Comparison of ENCODE assay signal across 9 mouse cellular contexts in the genomic region with DNA sequence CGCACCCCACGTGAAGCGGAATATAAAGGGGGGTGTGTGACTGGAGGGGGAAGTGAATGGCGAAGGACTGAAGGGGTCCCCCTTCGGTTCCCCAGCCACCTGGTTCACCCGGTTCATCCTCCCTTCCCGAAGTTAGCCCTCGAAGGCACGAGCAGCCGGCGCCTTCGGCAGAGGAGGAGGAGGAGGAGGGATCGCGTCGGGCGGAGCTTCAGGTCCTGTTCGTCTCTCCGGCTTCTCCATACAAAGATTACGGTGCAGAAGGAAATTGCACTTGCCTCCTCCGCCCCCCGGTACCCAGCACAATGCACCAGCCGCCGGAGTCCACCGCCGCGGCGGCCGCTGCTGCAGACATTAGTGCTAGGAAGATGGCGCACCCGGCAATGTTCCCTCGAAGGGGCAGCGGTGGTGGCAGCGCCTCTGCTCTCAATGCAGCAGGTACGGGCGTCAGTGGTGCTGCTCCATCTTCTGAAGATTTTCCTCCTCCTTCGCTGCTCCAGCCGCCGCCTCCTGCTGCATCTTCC. TPM values are rescaled to one million over a fixed set of nuclear protein-coding genes. Genes with fewer than 3 reads are reported as not detected.
DNase-seq lines count a peak whose midpoint lies in the region; ATAC-seq lines count a peak whose summit lies in the region.
"Had no signal": no experiment of that assay in that cellular context is flagged by ENCODE, and none has a peak within 500 bp of the region (broad histone marks: within the 10 kb centered on the region; RNA-seq: fewer than 3 reads in every experiment).

No protein-coding gene starts in this region.

- DNase-seq in heart, adult 18-20 months: peak; percentile 55 to 65
- no peak for DNase-seq in heart, adult 11 months
- peak; percentile 55 to 58 for DNase-seq in cerebellum, postnatal 36 days
- peak; percentile 32 for DNase-seq in gastrocnemius, postnatal 14 days
- DNase-seq in limb, embryonic 11.5 days (ENCODE audit: low spot score): no peak
- DNase-seq in midbrain, embryonic 10.5 days (ENCODE audit: low spot score): peak; percentile 61
- DNase-seq in splenic B cell, adult 2 months (ENCODE audit: low read depth, low spot score): peak; percentile 18

- peak overlapping the region; percentile 94 for H3K9ac ChIP-seq in intestine, embryonic 16.5 days (ENCODE audit: low read depth, low read length)
- peak overlapping the region; percentile 98 for H3K9ac ChIP-seq in limb, embryonic 11.5 days (ENCODE audit: low read length)

- WGBS in intestine, embryonic 16.5 days: under 1% methylated on average over 29 of the region's 38 CpGs
- WGBS in limb, embryonic 11.5 days: under 1% methylated on average over 37 of the region's 38 CpGs
- under 1% methylated on average over 37 of the region's 38 CpGs for WGBS in midbrain, embryonic 10.5 days

- peaks cover 12% of the 10 kb centered on the region for H3K36me3 ChIP-seq in intestine, embryonic 16.5 days (ENCODE audit: control insufficient read depth, insufficient read depth, low read length)
- H3K36me3 ChIP-seq in limb, embryonic 11.5 days (ENCODE audit: control insufficient read depth, insufficient read depth, low read length): peaks cover 12% of the 10 kb centered on the region; the same call in 1 of the 2 replicates
- H3K36me3 ChIP-seq in midbrain, embryonic 10.5 days: peaks cover 44% of the 10 kb centered on the region
- H3K36me3 ChIP-seq in splenic B cell, adult 2 months (ENCODE audit: control insufficient read depth, insufficient read depth, low read length, poor library complexity, severe bottlenecking): no peaks in the 10 kb centered on the region

- peak overlapping the region; percentile 97 for H3K27ac ChIP-seq in intestine, embryonic 16.5 days (ENCODE audit: low read length)
- peak overlapping the region; percentile 99 for H3K27ac ChIP-seq in limb, embryonic 11.5 days (replicated peaks; ENCODE audit: low read depth, low read length)
- peak overlapping the region; percentile 99 for H3K27ac ChIP-seq in midbrain, embryonic 10.5 days (replicated peaks)

- H3K4me1 ChIP-seq in intestine, embryonic 16.5 days (ENCODE audit: control insufficient read depth, insufficient read depth, low read length): peaks cover 34% of the 10 kb centered on the region
- peaks cover 38% of the 10 kb centered on the region for H3K4me1 ChIP-seq in limb, embryonic 11.5 days (ENCODE audit: control insufficient read depth, insufficient read depth, low read length)
- peaks cover 65% of the 10 kb centered on the region for H3K4me1 ChIP-seq in midbrain, embryonic 10.5 days

- intact Hi-C loops in gastrocnemius, postnatal 14 days (cut with DNase I; ENCODE audit: low total_unique reads): no loop called here

- no peaks in the 10 kb centered on the region for H3K9me3 ChIP-seq in intestine, embryonic 16.5 days (ENCODE audit: control insufficient read depth, low read length)
- H3K9me3 ChIP-seq in limb, embryonic 11.5 days (ENCODE audit: control insufficient read depth, low read length): no peaks in the 10 kb centered on the region
- no peaks in the 10 kb centered on the region for H3K9me3 ChIP-seq in midbrain, embryonic 10.5 days (replicated peaks)

- peak overlapping the region; percentile 85 for H3K4me3 ChIP-seq in intestine, embryonic 16.5 days (ENCODE audit: low read length)
- H3K4me3 ChIP-seq in limb, embryonic 11.5 days (ENCODE audit: low read depth, low read length): peak overlapping the region; percentile 81
- H3K4me3 ChIP-seq in midbrain, embryonic 10.5 days: peak overlapping the region; percentile 95

- no peaks in the 10 kb centered on the region for H3K27me3 ChIP-seq in intestine, embryonic 16.5 days (replicated peaks; ENCODE audit: control insufficient read depth, insufficient read depth, low read length)
- no peaks in the 10 kb centered on the region for H3K27me3 ChIP-seq in limb, embryonic 11.5 days (ENCODE audit: control insufficient read depth, insufficient read depth, low read length)
- no peaks in the 10 kb centered on the region for H3K27me3 ChIP-seq in midbrain, embryonic 10.5 days (ENCODE audit: low read depth, poor library complexity, severe bottlenecking)
- no peaks in the 10 kb centered on the region for H3K27me3 ChIP-seq in splenic B cell, adult 2 months (ENCODE audit: control insufficient read depth, insufficient read depth, low read length, poor library complexity, severe bottlenecking)
- H3K27me3 ChIP-seq: CH12.LX had no signal

- peak; percentile 12 for ATAC-seq in intestine, embryonic 16.5 days
- 0 out of 2 replicates have a peak, but pooled peaks have one; percentile 6 for ATAC-seq in limb, embryonic 11.5 days (ENCODE audit: insufficient number of reproducible peaks, low FRiP score, low TSS enrichment, low read depth)

- peak overlapping the region; percentile 94 for H3K4me2 ChIP-seq in intestine, embryonic 16.5 days (ENCODE audit: low read depth, low read length)
- H3K4me2 ChIP-seq in limb, embryonic 11.5 days (ENCODE audit: low read depth, severe bottlenecking): peak overlapping the region; percentile 82

RNA-seq across cellular contexts. Expression of a gene that starts 1.1 kb away (rescaled TPM):
- total RNA-seq in heart, adult 18-20 months (2021): 100 to 1,000 TPM; 389 to 414 TPM
- 100 to 1,000 TPM; 119 to 144 TPM for total RNA-seq in gastrocnemius, postnatal 14 days (2021)
- 396 and 424 TPM in 2 replicates for polyA plus RNA-seq in intestine, embryonic 16.5 days (2015; fragmentation: Nextera tagmentation; extraction: Ambion mirVana)
- polyA plus RNA-seq in limb, embryonic 11.5 days (2014; fragmentation: Nextera tagmentation; extraction: Ambion mirVana): 511 and 527 TPM in 2 replicates
- 313 and 341 TPM in 2 replicates for polyA plus RNA-seq in midbrain, embryonic 10.5 days (2016; fragmentation: Nextera tagmentation; extraction: Ambion mirVana)

Comparison
In these comparisons a context has a peak if more than half of its experiments do, and no peak if none do; other contexts are left out.
1. DNase-seq: peak in heart, adult 18-20 months (2 of 2), cerebellum, postnatal 36 days (2 of 2), gastrocnemius, postnatal 14 days (single experiment), midbrain, embryonic 10.5 days (single experiment) and splenic B cell, adult 2 months (single experiment); none in heart, adult 11 months (single experiment) and limb, embryonic 11.5 days (single experiment).
2. Peak in every context shown above with its lines, with median percentiles within 50 percentile points of each other: H3K27ac ChIP-seq and H3K4me3 ChIP-seq.